Comparison of ENCODE assay signal across 8 mouse cellular contexts in the genomic region with DNA sequence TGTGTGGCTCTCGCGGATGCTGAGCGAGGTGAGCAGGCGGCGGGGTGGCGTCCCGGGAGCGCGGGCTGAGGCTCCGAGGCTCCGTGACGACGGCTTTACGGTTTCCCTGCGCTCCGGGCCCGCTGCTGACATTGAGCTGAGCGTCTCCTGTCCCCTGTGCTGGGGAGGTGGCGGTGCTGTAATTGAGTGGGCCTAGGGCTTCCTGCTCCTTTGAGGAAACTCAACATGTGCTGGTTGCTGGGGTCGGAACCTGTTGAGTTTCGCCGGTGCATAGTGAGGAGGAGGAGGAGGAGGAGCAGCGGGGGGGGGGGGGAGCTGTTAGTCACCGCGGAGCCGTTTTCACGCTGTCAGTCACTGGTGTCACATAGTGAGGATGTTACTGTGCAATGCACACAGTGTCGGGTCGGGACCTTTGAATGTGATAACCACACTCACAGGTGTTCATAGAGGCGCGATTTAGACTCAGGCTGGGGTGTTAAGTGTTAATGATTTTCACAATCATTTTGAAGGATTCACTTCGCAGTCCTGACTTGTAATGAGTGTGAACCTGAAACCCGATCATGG. TPM values are rescaled to one million over a fixed set of nuclear protein-coding genes. Genes with fewer than 3 reads are reported as not detected.
DNase-seq lines count a peak whose midpoint lies in the region; ATAC-seq and TF ChIP-seq lines count a peak whose summit lies in the region.

No protein-coding gene starts in this region.

- no peak for DNase-seq in frontal cortex, postnatal 25 days (ENCODE audit: low spot score in 2 of 2)
- no peak for DNase-seq in forebrain, embryonic 11.5 days (ENCODE audit: low spot score)
- no peak for DNase-seq in liver, embryonic 13.5 days
- DNase-seq in gastrocnemius, postnatal 36 days, result no peak
- no peak for DNase-seq in gastrocnemius, adult 8-10 months (ENCODE audit: low spot score in 2 of 2)
- DNase-seq in kidney, postnatal 25 days, result no peak

- intact Hi-C loops in gastrocnemius, postnatal 36 days (cut with DNase I), result loop anchor here (2.0 to 5.0 kb wide), 2 partner anchors 16 to 49 kb away; partner anchors contain the start of genes Hps4, Srrd and Tpst2

- H3K9ac ChIP-seq in forebrain, embryonic 11.5 days (ENCODE audit: low read length), result peak overlapping the region; percentile 77
- H3K9ac ChIP-seq in liver, embryonic 13.5 days, result peak overlapping the region; percentile 87

- no peaks in the 10 kb centered on the region for H3K9me3 ChIP-seq in forebrain, embryonic 11.5 days (ENCODE audit: control insufficient read depth, low read length)
- no peaks in the 10 kb centered on the region for H3K9me3 ChIP-seq in liver, embryonic 13.5 days (replicated peaks)

- WGBS in forebrain, embryonic 11.5 days, result 2% methylated on average over 32 of the region's 33 CpGs
- under 1% methylated on average over 33 of the region's 33 CpGs for WGBS in liver, embryonic 13.5 days (ENCODE audit: insufficient replicate concordance)

- peak overlapping the region; percentile 85 for H3ac ChIP-seq in C2C12 (ENCODE audit: control insufficient read depth, insufficient read length, low read depth)

- H3K27me3 ChIP-seq in C2C12 (ENCODE audit: control insufficient read depth, insufficient read depth, insufficient read length), result no peaks in the 10 kb centered on the region
- H3K27me3 ChIP-seq in forebrain, embryonic 11.5 days (ENCODE audit: control insufficient read depth, insufficient read depth, low read length), result no peaks in the 10 kb centered on the region
- no peaks in the 10 kb centered on the region for H3K27me3 ChIP-seq in liver, embryonic 13.5 days

- ATAC-seq in frontal cortex, adult (ENCODE audit: low TSS enrichment), result peak; percentile 18; the same call in 1 of the 2 replicates
- ATAC-seq in forebrain, embryonic 11.5 days (replicated peaks; ENCODE audit: low FRiP score), result peak; percentile 39; the same call in 1 of the 2 replicates
- 0 out of 2 replicates have a peak, but pooled peaks have one; percentile 15 for ATAC-seq in liver, embryonic 13.5 days (ENCODE audit: low read depth)

- H3K27ac ChIP-seq in forebrain, embryonic 11.5 days (ENCODE audit: low read depth, low read length), result no peak overlapping the region
- peak overlapping the region; percentile 83 for H3K27ac ChIP-seq in liver, embryonic 13.5 days

- peaks cover 28% of the 10 kb centered on the region for H3K36me3 ChIP-seq in C2C12 (ENCODE audit: control insufficient read depth, insufficient read depth)
- peaks cover 5% of the 10 kb centered on the region; the same call in 1 of the 2 replicates for H3K36me3 ChIP-seq in forebrain, embryonic 11.5 days (ENCODE audit: control insufficient read depth, insufficient read depth, low read length)
- peaks cover 41% of the 10 kb centered on the region for H3K36me3 ChIP-seq in liver, embryonic 13.5 days

- peaks cover 7% of the 10 kb centered on the region; the same call in 1 of the 2 replicates for H3K4me1 ChIP-seq in forebrain, embryonic 11.5 days (replicated peaks; ENCODE audit: control insufficient read depth, insufficient read depth, low read length)
- H3K4me1 ChIP-seq in liver, embryonic 13.5 days (replicated peaks), result peaks cover 39% of the 10 kb centered on the region

- TF ChIP-seq CTCF in C2C12 (IDR thresholded peaks at IDR 0.05; ENCODE audit: control insufficient read depth, insufficient read depth, insufficient read length), result no peak

- peaks cover 17% of the 10 kb centered on the region for H3K79me3 ChIP-seq in C2C12 (ENCODE audit: low read depth)

- peak overlapping the region; percentile 71 for H3K4me3 ChIP-seq in C2C12 (ENCODE audit: insufficient read depth, poor library complexity, severe bottlenecking)
- peak overlapping the region; percentile 98 for H3K4me3 ChIP-seq in forebrain, embryonic 11.5 days (ENCODE audit: low read depth, low read length)
- H3K4me3 ChIP-seq in liver, embryonic 13.5 days (replicated peaks), result peak overlapping the region; percentile 99

- peak overlapping the region; percentile 71 for H3K4me2 ChIP-seq in forebrain, embryonic 11.5 days (ENCODE audit: low read depth, low read length, severe bottlenecking)
- H3K4me2 ChIP-seq in liver, embryonic 13.5 days, result peak overlapping the region; percentile 81

- H3K79me2 ChIP-seq in C2C12 (ENCODE audit: control insufficient read depth, insufficient read depth), result peaks cover 24% of the 10 kb centered on the region

TF ChIP-seq in C2C12, 6 proteins besides CTCF, POLR2A, EP300 and RAD21:
- TF ChIP-seq MYOG (IDR thresholded peaks at IDR 0.05; ENCODE audit: control insufficient read depth, extremely low read depth, insufficient read length) (no peak), USF1 (IDR thresholded peaks at IDR 0.05; ENCODE audit: low read depth) (no peak), MAX (IDR thresholded peaks at IDR 0.05) (no peak), FOSL1 (IDR thresholded peaks at IDR 0.05; ENCODE audit: insufficient read depth, low read length, poor library complexity, severe bottlenecking) (no peak), CEBPB (IDR thresholded peaks at IDR 0.05; ENCODE audit: low read depth) (no peak), MYOD1 (IDR thresholded peaks at IDR 0.05; ENCODE audit: control insufficient read depth, insufficient read length, low read depth) (no peak)

RNA-seq across cellular contexts. Expression of gene Tfip11, which starts 0.4 kb away (rescaled TPM):
- 44.9 TPM for polyA plus RNA-seq in C2C12 (2012; fragmentation: generic; extraction: Trizol)
- 32.5 and 33.7 TPM in 2 replicates for polyA plus RNA-seq in forebrain, embryonic 11.5 days (2014; fragmentation: Nextera tagmentation; extraction: Ambion mirVana)
- 14.1 and 15.7 TPM in 2 replicates for polyA plus RNA-seq in liver, embryonic 13.5 days (2015; fragmentation: Nextera tagmentation; extraction: Ambion mirVana)
- total RNA-seq in gastrocnemius, postnatal 36 days (2021), result 10 to 100 TPM; 12.0 to 12.4 TPM
- total RNA-seq in gastrocnemius, adult 8-10 months (2022), result 10 to 100 TPM; 11.9 to 14.7 (median 14.2) TPM

RNA-seq across cellular contexts. Expression of gene Srrd, which starts 16.3 kb away (rescaled TPM):
- polyA plus RNA-seq in C2C12 (2012; fragmentation: generic; extraction: Trizol), result 26.2 TPM
- polyA plus RNA-seq in forebrain, embryonic 11.5 days (2014; fragmentation: Nextera tagmentation; extraction: Ambion mirVana), result 46.1 and 52.2 TPM in 2 replicates
- 15.8 and 20.2 TPM in 2 replicates for polyA plus RNA-seq in liver, embryonic 13.5 days (2015; fragmentation: Nextera tagmentation; extraction: Ambion mirVana)
- 1 to 10 TPM; 2.8 to 3.4 TPM for total RNA-seq in gastrocnemius, postnatal 36 days (2021)
- total RNA-seq in gastrocnemius, adult 8-10 months (2022), result 1 to 10 TPM; 3.8 to 7.2 (median 5.1) TPM

RNA-seq across cellular contexts. Expression of gene Hps4, which starts 16.4 kb away (rescaled TPM):
- 16.1 TPM for polyA plus RNA-seq in C2C12 (2012; fragmentation: generic; extraction: Trizol)
- polyA plus RNA-seq in forebrain, embryonic 11.5 days (2014; fragmentation: Nextera tagmentation; extraction: Ambion mirVana), result 32.9 and 35.4 TPM in 2 replicates
- 12.1 and 13.4 TPM in 2 replicates for polyA plus RNA-seq in liver, embryonic 13.5 days (2015; fragmentation: Nextera tagmentation; extraction: Ambion mirVana)
- total RNA-seq in gastrocnemius, postnatal 36 days (2021), result 1 to 10 TPM; 3.8 to 4.2 TPM
- total RNA-seq in gastrocnemius, adult 8-10 months (2022), result 1 to 10 TPM; 4.5 to 7.3 (median 5.5) TPM

RNA-seq across cellular contexts. Expression of gene Gm6583, which starts 29.3 kb away (rescaled TPM):
- polyA plus RNA-seq in C2C12 (2012; fragmentation: generic; extraction: Trizol), result 0.04 TPM
- 0.29 TPM in 1 of 2 replicates, not detected in the other for polyA plus RNA-seq in forebrain, embryonic 11.5 days (2014; fragmentation: Nextera tagmentation; extraction: Ambion mirVana)
- 0.08 and 0.38 TPM in 2 replicates for polyA plus RNA-seq in liver, embryonic 13.5 days (2015; fragmentation: Nextera tagmentation; extraction: Ambion mirVana)
- not detected for total RNA-seq in gastrocnemius, postnatal 36 days (2021)
- total RNA-seq in gastrocnemius, adult 8-10 months (2022), result not detected

RNA-seq across cellular contexts. Expression of gene Tpst2, which starts 50.0 kb away (rescaled TPM):
- 155 TPM for polyA plus RNA-seq in C2C12 (2012; fragmentation: generic; extraction: Trizol)
- polyA plus RNA-seq in forebrain, embryonic 11.5 days (2014; fragmentation: Nextera tagmentation; extraction: Ambion mirVana), result 30.9 and 34.3 TPM in 2 replicates
- 35.4 and 36.0 TPM in 2 replicates for polyA plus RNA-seq in liver, embryonic 13.5 days (2015; fragmentation: Nextera tagmentation; extraction: Ambion mirVana)
- total RNA-seq in gastrocnemius, postnatal 36 days (2021), result 10 to 100 TPM; 14.4 to 17.0 TPM
- total RNA-seq in gastrocnemius, adult 8-10 months (2022), result 10 to 100 TPM; 13.4 to 17.6 (median 16.0) TPM
